Mouse (Mus musculus): ENCODE results near the gene Rnf220. TPM values are rescaled to one million over a fixed set of nuclear protein-coding genes. Genes with fewer than 3 reads are reported as not detected.

Gene Rnf220
- total and polyA plus RNA-seq, 2 experiments from 2014 or later: 25.6 to 62.3 TPM

GRCm38 (mm10) chr4:117323515-117324344 lies 173.1 kb downstream of the Rnf220 start:
- 19% methylated on average over 14 of the region's 14 CpGs for WGBS
- Histone ChIP-seq H3K27ac (ENCODE audit: low read depth) (no peak overlapping the region), H3K36me3 (replicated peaks; ENCODE audit: control insufficient read depth, insufficient read depth, low read length) (no peaks in the 10 kb centered on the region), H3K9ac (replicated peaks; ENCODE audit: low read depth, low read length) (no peak overlapping the region), H3K4me2 (ENCODE audit: low read depth, low read length) (no peak overlapping the region), H3K4me1 (ENCODE audit: control insufficient read depth, insufficient read depth) (no peaks in the 10 kb centered on the region), H3K9me3 (replicated peaks; ENCODE audit: control insufficient read depth, low read length) (no peaks in the 10 kb centered on the region), H3K27me3 (ENCODE audit: control insufficient read depth, insufficient read depth, low read length) (peaks cover 26% of the 10 kb centered on the region), H3K4me3 (ENCODE audit: low read depth, low read length) (no peak overlapping the region)
- no peak for DNase-seq (ENCODE audit: low spot score)
- peak; percentile 55 for ATAC-seq (ENCODE audit: insufficient read depth, low read depth)
- TF ChIP-seq EP300 (IDR thresholded peaks at IDR 0.05; ENCODE audit: low read depth): no peak
- peak; percentile 82 for TF ChIP-seq CTCF (IDR thresholded peaks at IDR 0.05; ENCODE audit: low read depth)

GRCm38 (mm10) chr4:117321011-117321410 lies 175.8 kb downstream of the Rnf220 start:
- no peaks in the 10 kb centered on the region for H3K9me3 ChIP-seq (replicated peaks; ENCODE audit: control insufficient read depth, low read length)
- no peak overlapping the region for H3K4me2 ChIP-seq (ENCODE audit: low read depth, low read length)
- TF ChIP-seq CTCF (IDR thresholded peaks at IDR 0.05; ENCODE audit: low read depth) (no peak), EP300 (IDR thresholded peaks at IDR 0.05; ENCODE audit: low read depth) (no peak)
- peaks cover 52% of the 10 kb centered on the region for H3K27me3 ChIP-seq (ENCODE audit: control insufficient read depth, insufficient read depth, low read length)
- no peak overlapping the region for H3K4me3 ChIP-seq (ENCODE audit: low read depth, low read length)
- no peaks in the 10 kb centered on the region for H3K36me3 ChIP-seq (replicated peaks; ENCODE audit: control insufficient read depth, insufficient read depth, low read length)
- ATAC-seq (ENCODE audit: insufficient read depth, low read depth): no peak
- no peaks in the 10 kb centered on the region for H3K4me1 ChIP-seq (ENCODE audit: control insufficient read depth, insufficient read depth)
- 46% methylated on average over 5 of the region's 5 CpGs for WGBS
- DNase-seq (ENCODE audit: low spot score): no peak
- no peak overlapping the region for H3K9ac ChIP-seq (replicated peaks; ENCODE audit: low read depth, low read length)
- H3K27ac ChIP-seq (ENCODE audit: low read depth): no peak overlapping the region

- no peak for ATAC-seq (ENCODE audit: insufficient read depth, low read depth)
- Histone ChIP-seq H3K27me3 (ENCODE audit: control insufficient read depth, insufficient read depth, low read length) (peaks cover 74% of the 10 kb centered on the region), H3K9ac (replicated peaks; ENCODE audit: low read depth, low read length) (no peak overlapping the region), H3K9me3 (replicated peaks; ENCODE audit: control insufficient read depth, low read length) (no peaks in the 10 kb centered on the region), H3K36me3 (replicated peaks; ENCODE audit: control insufficient read depth, insufficient read depth, low read length) (no peaks in the 10 kb centered on the region), H3K4me3 (ENCODE audit: low read depth, low read length) (no peak overlapping the region), H3K4me2 (ENCODE audit: low read depth, low read length) (no peak overlapping the region), H3K27ac (ENCODE audit: low read depth) (no peak overlapping the region), H3K4me1 (ENCODE audit: control insufficient read depth, insufficient read depth) (no peaks in the 10 kb centered on the region)
- TF ChIP-seq CTCF (IDR thresholded peaks at IDR 0.05; ENCODE audit: low read depth) (no peak), EP300 (IDR thresholded peaks at IDR 0.05; ENCODE audit: low read depth) (no peak)
- no peak for DNase-seq (ENCODE audit: low spot score)
- WGBS: 84% methylated on average over 9 of the region's 9 CpGs
Measured at GRCm38 (mm10) chr4:117318508-117318907, 178.3 kb downstream of the Rnf220 start.

DNA sequence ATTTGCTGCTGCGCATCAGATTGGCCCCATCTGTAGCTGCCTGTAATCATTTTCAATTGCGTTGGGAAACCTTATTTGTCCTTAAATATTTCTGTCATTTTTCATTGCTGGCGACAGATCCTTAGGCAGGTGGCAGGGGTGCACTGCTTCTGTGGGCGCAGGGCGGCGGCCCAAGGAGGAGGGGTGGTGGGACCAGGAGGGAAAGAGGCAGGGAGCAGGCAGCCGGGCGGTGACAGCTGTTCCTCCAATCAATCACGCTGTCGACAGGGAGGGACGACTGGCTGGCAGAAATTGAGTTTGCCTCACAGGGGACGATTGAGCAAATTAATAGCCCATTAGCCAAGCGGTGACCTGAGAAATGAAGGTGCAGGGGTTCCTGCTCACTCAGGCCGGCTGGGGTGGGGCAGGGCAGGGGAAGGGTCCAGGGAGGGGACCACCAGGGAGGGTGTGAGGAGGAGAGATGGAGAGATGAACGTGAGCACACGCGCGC lies 179.1 kb downstream of the Rnf220 start:
- TF ChIP-seq CTCF (IDR thresholded peaks at IDR 0.05; ENCODE audit: low read depth) (no peak), EP300 (IDR thresholded peaks at IDR 0.05; ENCODE audit: low read depth) (no peak)
- Histone ChIP-seq H3K27me3 (ENCODE audit: control insufficient read depth, insufficient read depth, low read length) (peaks cover 76% of the 10 kb centered on the region), H3K9ac (replicated peaks; ENCODE audit: low read depth, low read length) (no peak overlapping the region), H3K9me3 (replicated peaks; ENCODE audit: control insufficient read depth, low read length) (no peaks in the 10 kb centered on the region), H3K27ac (ENCODE audit: low read depth) (no peak overlapping the region), H3K36me3 (replicated peaks; ENCODE audit: control insufficient read depth, insufficient read depth, low read length) (no peaks in the 10 kb centered on the region), H3K4me1 (ENCODE audit: control insufficient read depth, insufficient read depth) (no peaks in the 10 kb centered on the region), H3K4me2 (ENCODE audit: low read depth, low read length) (no peak overlapping the region), H3K4me3 (ENCODE audit: low read depth, low read length) (no peak overlapping the region)
- no peak for ATAC-seq (ENCODE audit: insufficient read depth, low read depth)
- WGBS: 16% methylated on average over 18 of the region's 18 CpGs
- no peak for DNase-seq (ENCODE audit: low spot score)

GRCm38 (mm10) chr4:117316800-117317199 lies 180.1 kb downstream of the Rnf220 start:
- H3K9me3 ChIP-seq (replicated peaks; ENCODE audit: control insufficient read depth, low read length): no peaks in the 10 kb centered on the region
- no peak overlapping the region for H3K4me2 ChIP-seq (ENCODE audit: low read depth, low read length)
- no peaks in the 10 kb centered on the region for H3K4me1 ChIP-seq (ENCODE audit: control insufficient read depth, insufficient read depth)
- no peak overlapping the region for H3K27ac ChIP-seq (ENCODE audit: low read depth)
- 48% methylated on average over 6 of the region's 6 CpGs for WGBS
- no peak overlapping the region for H3K9ac ChIP-seq (replicated peaks; ENCODE audit: low read depth, low read length)
- ATAC-seq (ENCODE audit: insufficient read depth, low read depth) (no peak), DNase-seq (ENCODE audit: low spot score) (no peak)
- TF ChIP-seq EP300 (IDR thresholded peaks at IDR 0.05; ENCODE audit: low read depth) (no peak), CTCF (IDR thresholded peaks at IDR 0.05; ENCODE audit: low read depth) (no peak)
- no peak overlapping the region for H3K4me3 ChIP-seq (ENCODE audit: low read depth, low read length)
- no peaks in the 10 kb centered on the region for H3K36me3 ChIP-seq (replicated peaks; ENCODE audit: control insufficient read depth, insufficient read depth, low read length)
- peaks cover 77% of the 10 kb centered on the region for H3K27me3 ChIP-seq (ENCODE audit: control insufficient read depth, insufficient read depth, low read length)
